Mouse (Mus musculus): ENCODE measurements around the gene Alpi. TPM values are rescaled to one million over a fixed set of nuclear protein-coding genes. Genes with fewer than 3 reads are reported as not detected.

The Alpi gene
- polyA plus RNA-seq, 1 experiment, result 0.19 TPM

DNA sequence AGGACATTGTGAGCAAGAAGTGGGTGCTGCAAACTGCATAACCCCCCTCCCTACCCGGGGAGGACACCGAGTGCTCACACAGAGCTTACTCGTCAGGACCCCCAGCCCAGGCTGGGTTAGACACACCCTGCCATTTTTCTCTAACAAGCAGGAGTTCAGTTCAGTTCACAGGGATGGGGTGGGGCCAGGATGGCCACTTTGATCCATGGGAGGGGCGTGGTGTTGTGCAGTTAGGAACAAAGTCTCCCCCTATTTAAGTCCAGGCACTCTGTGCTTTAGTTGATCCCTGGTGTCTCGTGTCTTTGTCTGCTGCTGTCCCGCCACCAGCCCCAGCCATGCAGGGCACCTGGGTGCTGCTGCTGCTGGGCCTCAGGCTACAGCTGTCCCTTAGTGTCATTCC is 23.3 kb upstream of the Alpi start, which contains the start of gene Akp3:
Gene Akp3 (plus strand): TSS at position 301 of the 400 bp plus-strand sequence.
- no peak within 1 kb of the TSS for H3K27ac ChIP-seq (ENCODE audit: control insufficient read depth, insufficient read depth, low read depth, low read length)
- TF ChIP-seq CTCF (IDR thresholded peaks at IDR 0.05; ENCODE audit: control insufficient read depth, insufficient read depth, insufficient replicate concordance, low read depth, low read length), result no peak
- no peak for TF ChIP-seq POLR2A (IDR thresholded peaks at IDR 0.05; ENCODE audit: control insufficient read depth, low read depth, low read length)
- no peaks in the 10 kb centered on the region for H3K4me1 ChIP-seq (ENCODE audit: control insufficient read depth, insufficient read depth, low read length)
- no peaks in the 10 kb centered on the region for H3K36me3 ChIP-seq (ENCODE audit: control insufficient read depth, insufficient read depth, low read length)
- no peak within 1 kb of the TSS for H3K4me3 ChIP-seq (ENCODE audit: control insufficient read depth, low read depth, low read length)
- H3K27me3 ChIP-seq (ENCODE audit: control insufficient read depth, insufficient read depth, low read length), result no peaks in the 10 kb centered on the region

DNA sequence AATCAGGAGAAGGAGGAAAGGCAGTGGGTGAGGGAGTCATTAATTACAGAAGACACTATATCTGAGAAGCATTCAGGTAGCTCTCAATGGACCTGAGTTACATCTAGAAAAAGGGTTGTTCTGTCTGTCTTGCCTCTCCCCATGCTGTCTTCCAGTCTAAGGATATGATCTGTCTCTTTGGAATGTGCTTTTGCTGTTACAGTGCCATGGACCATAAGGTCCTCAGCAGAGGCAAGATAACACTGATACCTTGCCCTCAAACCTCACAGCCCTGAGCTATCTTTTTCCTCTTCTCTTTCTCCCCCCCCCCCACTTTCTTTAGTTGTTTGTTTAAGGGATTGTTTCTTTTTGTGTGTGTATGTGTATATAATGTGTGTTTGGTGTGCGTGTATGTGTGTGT is 13.4 kb upstream of the Alpi start:
- H3K27ac ChIP-seq (ENCODE audit: control insufficient read depth, insufficient read depth, low read depth, low read length), result no peak overlapping the region
- H3K4me3 ChIP-seq (ENCODE audit: control insufficient read depth, low read depth, low read length), result no peak overlapping the region
- TF ChIP-seq CTCF (IDR thresholded peaks at IDR 0.05; ENCODE audit: control insufficient read depth, insufficient read depth, insufficient replicate concordance, low read depth, low read length) (no peak), POLR2A (IDR thresholded peaks at IDR 0.05; ENCODE audit: control insufficient read depth, low read depth, low read length) (no peak)
- H3K27me3 ChIP-seq (ENCODE audit: control insufficient read depth, insufficient read depth, low read length), result no peaks in the 10 kb centered on the region
- H3K4me1 ChIP-seq (ENCODE audit: control insufficient read depth, insufficient read depth, low read length), result no peaks in the 10 kb centered on the region
- no peaks in the 10 kb centered on the region for H3K36me3 ChIP-seq (ENCODE audit: control insufficient read depth, insufficient read depth, low read length)

DNA sequence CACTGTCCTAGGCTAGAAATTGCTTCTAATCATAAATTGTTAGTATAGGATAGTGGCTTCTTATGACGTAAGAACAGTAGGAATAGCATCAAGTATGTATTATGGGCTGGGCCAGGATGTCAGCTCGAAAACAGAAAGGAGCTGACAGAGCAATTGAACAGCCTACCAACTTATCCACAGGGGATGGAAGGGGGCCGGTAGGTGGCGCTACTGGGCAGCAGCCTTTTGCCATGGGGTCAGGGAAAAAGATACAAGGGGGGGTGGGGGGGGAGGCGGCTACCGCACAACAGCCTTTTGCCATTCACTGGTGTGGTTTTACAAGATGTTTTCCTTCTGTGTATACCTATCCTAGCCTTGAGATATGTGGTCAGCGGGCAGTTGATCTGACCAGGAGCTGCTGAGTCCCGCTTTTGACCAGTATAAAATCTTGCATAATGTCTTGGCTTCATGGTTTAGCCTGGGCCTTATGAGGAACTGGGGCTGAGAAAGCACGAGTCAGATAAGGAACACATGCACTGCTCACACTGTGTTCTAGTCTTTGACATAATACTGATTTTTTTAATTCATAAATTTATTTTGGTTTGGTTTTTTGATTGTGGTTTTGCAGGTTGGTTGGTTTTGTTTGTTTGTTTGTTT is 10.4 kb upstream of the Alpi start:
- TF ChIP-seq POLR2A (IDR thresholded peaks at IDR 0.05; ENCODE audit: control insufficient read depth, low read depth, low read length), result no peak
- peak; percentile 53; the same call in 1 of the 2 replicates for TF ChIP-seq CTCF (IDR thresholded peaks at IDR 0.05; ENCODE audit: control insufficient read depth, insufficient read depth, insufficient replicate concordance, low read depth, low read length)
- H3K27me3 ChIP-seq (ENCODE audit: control insufficient read depth, insufficient read depth, low read length), result no peaks in the 10 kb centered on the region
- H3K36me3 ChIP-seq (ENCODE audit: control insufficient read depth, insufficient read depth, low read length), result no peaks in the 10 kb centered on the region
- no peaks in the 10 kb centered on the region for H3K4me1 ChIP-seq (ENCODE audit: control insufficient read depth, insufficient read depth, low read length)
- H3K27ac ChIP-seq (ENCODE audit: control insufficient read depth, insufficient read depth, low read depth, low read length), result no peak overlapping the region
- H3K4me3 ChIP-seq (ENCODE audit: control insufficient read depth, low read depth, low read length), result no peak overlapping the region

DNA sequence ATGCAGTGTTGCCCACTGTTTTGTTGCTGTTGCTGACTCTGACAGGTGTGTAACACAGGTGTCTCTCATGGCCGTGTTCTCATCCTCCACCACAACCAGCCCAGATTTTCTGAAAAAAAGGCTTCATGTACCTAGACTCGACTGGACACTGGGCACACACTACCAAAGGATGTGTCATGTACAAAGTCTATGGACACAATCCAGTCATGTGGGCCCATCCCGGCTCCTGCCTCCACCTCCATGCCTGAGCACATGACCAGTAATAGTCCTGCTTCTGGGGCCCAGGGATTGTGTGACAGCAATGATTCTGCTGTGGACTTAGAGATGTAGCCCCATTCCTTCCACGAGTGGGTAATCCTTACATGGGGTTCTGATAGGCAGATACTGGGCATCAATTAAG is 7.2 kb upstream of the Alpi start:
- TF ChIP-seq POLR2A (IDR thresholded peaks at IDR 0.05; ENCODE audit: control insufficient read depth, low read depth, low read length), result no peak
- no peak for TF ChIP-seq CTCF (IDR thresholded peaks at IDR 0.05; ENCODE audit: control insufficient read depth, insufficient read depth, insufficient replicate concordance, low read depth, low read length)
- no peaks in the 10 kb centered on the region for H3K4me1 ChIP-seq (ENCODE audit: control insufficient read depth, insufficient read depth, low read length)

DNA sequence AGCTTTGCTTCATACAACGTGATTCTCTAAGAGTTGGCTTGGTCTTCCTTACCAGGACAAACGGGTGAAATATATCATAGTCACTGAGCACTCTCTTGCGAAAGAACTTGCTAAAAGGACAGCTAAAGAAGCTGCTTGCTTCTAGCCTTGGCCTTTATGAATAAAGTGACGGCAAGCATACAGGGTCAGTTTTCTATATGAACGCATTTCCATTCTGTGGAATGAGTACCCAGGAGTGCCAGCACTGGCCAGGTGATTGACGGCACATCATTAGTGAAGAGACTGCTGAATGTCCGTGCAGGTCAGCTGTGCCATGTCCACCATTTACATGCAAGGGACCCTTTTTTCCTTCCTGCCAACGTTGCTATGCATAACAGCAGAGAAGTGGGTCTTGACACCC is 5.1 kb upstream of the Alpi start:
- Histone ChIP-seq H3K4me1 (ENCODE audit: control insufficient read depth, insufficient read depth, low read length) (no peaks in the 10 kb centered on the region), H3K27ac (ENCODE audit: control insufficient read depth, insufficient read depth, low read depth, low read length) (no peak overlapping the region), H3K27me3 (ENCODE audit: control insufficient read depth, insufficient read depth, low read length) (no peaks in the 10 kb centered on the region), H3K36me3 (ENCODE audit: control insufficient read depth, insufficient read depth, low read length) (no peaks in the 10 kb centered on the region), H3K4me3 (ENCODE audit: control insufficient read depth, low read depth, low read length) (no peak overlapping the region)
- TF ChIP-seq CTCF (IDR thresholded peaks at IDR 0.05; ENCODE audit: control insufficient read depth, insufficient read depth, insufficient replicate concordance, low read depth, low read length) (no peak), POLR2A (IDR thresholded peaks at IDR 0.05; ENCODE audit: control insufficient read depth, low read depth, low read length) (no peak)

More for the DNA sequence above, 7.2 kb upstream of the Alpi start:
- no peak overlapping the region for H3K27ac ChIP-seq (ENCODE audit: control insufficient read depth, insufficient read depth, low read depth, low read length)
- H3K4me3 ChIP-seq (ENCODE audit: control insufficient read depth, low read depth, low read length), result no peak overlapping the region
- H3K27me3 ChIP-seq (ENCODE audit: control insufficient read depth, insufficient read depth, low read length), result no peaks in the 10 kb centered on the region
- no peaks in the 10 kb centered on the region for H3K36me3 ChIP-seq (ENCODE audit: control insufficient read depth, insufficient read depth, low read length)

DNA sequence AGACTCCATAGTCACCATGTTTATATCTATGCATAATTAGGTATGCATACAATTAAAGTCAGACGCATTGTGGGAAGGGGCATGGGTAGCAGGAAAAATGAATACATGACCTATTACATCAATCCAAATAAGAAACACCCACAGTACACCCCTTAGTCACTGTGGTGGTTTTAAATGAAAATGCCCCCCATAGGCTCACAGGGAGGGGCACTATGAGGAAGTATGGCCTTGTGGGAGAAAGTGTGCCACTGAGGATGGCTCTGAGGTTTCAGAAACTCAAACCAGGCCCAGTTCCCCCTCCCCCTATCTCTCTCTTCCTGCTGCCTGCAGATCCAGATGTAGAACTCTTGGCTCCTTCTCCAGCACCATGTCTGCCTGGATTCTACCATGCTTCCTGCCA is 2.5 kb upstream of the Alpi start:
- no peak overlapping the region for H3K27ac ChIP-seq (ENCODE audit: control insufficient read depth, insufficient read depth, low read depth, low read length)
- TF ChIP-seq POLR2A (IDR thresholded peaks at IDR 0.05; ENCODE audit: control insufficient read depth, low read depth, low read length) (no peak), CTCF (IDR thresholded peaks at IDR 0.05; ENCODE audit: control insufficient read depth, insufficient read depth, insufficient replicate concordance, low read depth, low read length) (no peak)

DNA sequence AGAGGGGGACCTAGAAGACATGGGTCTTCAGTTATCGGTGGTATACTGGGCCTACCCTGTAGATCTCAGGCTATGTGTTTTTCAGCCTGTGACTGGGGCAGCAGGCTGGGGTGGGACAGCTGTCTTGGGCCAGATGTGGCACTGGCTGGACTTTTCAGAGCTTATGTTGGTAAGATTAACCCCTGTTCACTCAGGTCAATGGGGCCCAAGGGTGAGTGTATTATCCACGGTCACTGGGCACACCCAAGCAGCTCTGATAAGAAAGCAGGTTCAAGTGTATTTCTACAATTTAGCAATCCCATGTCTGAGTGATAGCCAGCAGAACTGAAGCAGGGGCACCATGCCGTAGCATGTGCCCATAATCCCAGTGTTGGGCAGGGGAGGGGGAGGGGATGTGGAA is 708 bp upstream of the Alpi start:
- H3K36me3 ChIP-seq (ENCODE audit: control insufficient read depth, insufficient read depth, low read length), result no peaks in the 10 kb centered on the region
- H3K27me3 ChIP-seq (ENCODE audit: control insufficient read depth, insufficient read depth, low read length), result no peaks in the 10 kb centered on the region
- no peak overlapping the region for H3K27ac ChIP-seq (ENCODE audit: control insufficient read depth, insufficient read depth, low read depth, low read length)
- no peak overlapping the region for H3K4me3 ChIP-seq (ENCODE audit: control insufficient read depth, low read depth, low read length)
- H3K4me1 ChIP-seq (ENCODE audit: control insufficient read depth, insufficient read depth, low read length), result peaks cover 6% of the 10 kb centered on the region
- no peak for TF ChIP-seq CTCF (IDR thresholded peaks at IDR 0.05; ENCODE audit: control insufficient read depth, insufficient read depth, insufficient replicate concordance, low read depth, low read length)

More for the DNA sequence above, 2.5 kb upstream of the Alpi start:
- Histone ChIP-seq H3K36me3 (ENCODE audit: control insufficient read depth, insufficient read depth, low read length) (no peaks in the 10 kb centered on the region), H3K4me1 (ENCODE audit: control insufficient read depth, insufficient read depth, low read length) (peaks cover under 1% of the 10 kb centered on the region; the same call in 1 of the 2 replicates), H3K4me3 (ENCODE audit: control insufficient read depth, low read depth, low read length) (no peak overlapping the region), H3K27me3 (ENCODE audit: control insufficient read depth, insufficient read depth, low read length) (no peaks in the 10 kb centered on the region)

Measured in testis, adult 2 months (tissue).